Mouse (Mus musculus): ENCODE data around the gene Scmh1. TPM values are rescaled to one million over a fixed set of nuclear protein-coding genes. Genes with fewer than 3 reads are reported as not detected.
"Not testable (repeated sequence)": the region's sequence is repeated elsewhere in the genome, so short reads cannot be mapped to it uniquely, and the experiment has no call there.

Scmh1 gene
- polyA plus RNA-seq, 1 experiment from 2014 or later = 51.8 TPM

DNA sequence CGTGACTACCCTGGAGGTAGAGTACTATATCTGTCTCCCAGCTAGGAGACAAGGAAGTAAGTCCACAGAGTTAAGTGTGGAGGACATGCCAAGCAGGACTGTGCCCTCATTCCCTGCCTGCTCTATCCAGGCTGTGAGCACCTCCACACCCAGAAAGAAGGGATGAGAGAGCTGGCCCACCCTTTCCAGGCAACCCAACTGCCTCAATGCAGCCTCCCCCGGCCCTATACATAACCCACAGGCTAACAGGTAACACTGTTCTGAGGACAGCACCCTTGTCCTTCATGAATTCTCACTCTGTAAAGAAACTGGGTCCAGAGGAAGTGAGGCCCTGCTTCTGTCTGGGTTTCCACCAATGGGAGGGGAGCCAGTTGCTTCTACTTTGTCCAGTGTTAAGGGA is 19.6 kb upstream of the Scmh1 start:
- Histone ChIP-seq H3K4me3 (replicated peaks) (no peak overlapping the region), H3K4me1 (peaks cover 8% of the 10 kb centered on the region), H3K4me2 (replicated peaks) (no peak overlapping the region), H3K9ac (no peak overlapping the region), H3K36me3 (no peaks in the 10 kb centered on the region), H3K27ac (replicated peaks) (no peak overlapping the region), H3K27me3 (no peaks in the 10 kb centered on the region), H3K9me3 (replicated peaks) (no peaks in the 10 kb centered on the region)
- ATAC-seq (ENCODE audit: insufficient number of reproducible peaks, low FRiP score, low TSS enrichment, low read depth) = no peak
- WGBS = 74% methylated on average over 2 of the region's 2 CpGs

DNA sequence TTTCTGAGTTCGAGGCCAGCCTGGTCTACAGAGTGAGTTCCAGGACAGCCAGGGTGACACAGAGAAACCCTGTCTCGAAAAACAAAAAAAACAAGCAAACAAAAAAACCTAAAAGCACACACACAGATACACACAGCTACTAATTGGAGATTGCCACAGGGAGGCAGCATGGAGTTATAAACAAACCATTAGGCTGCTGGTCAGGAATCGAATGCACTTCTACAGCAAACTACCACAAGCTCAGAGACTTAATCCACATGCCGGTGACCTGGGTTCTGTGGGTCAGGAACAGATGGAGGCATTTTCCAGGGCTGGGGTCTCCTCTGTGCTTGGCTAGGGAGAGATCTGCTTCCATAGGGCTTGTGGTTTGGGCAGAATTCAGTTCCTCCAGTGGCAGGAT is 17.6 kb upstream of the Scmh1 start:
- WGBS = 25% methylated on average over 4 of the region's 4 CpGs
- Histone ChIP-seq H3K36me3 (no peaks in the 10 kb centered on the region), H3K4me3 (replicated peaks) (no peak overlapping the region), H3K27me3 (no peaks in the 10 kb centered on the region), H3K4me2 (replicated peaks) (no peak overlapping the region), H3K4me1 (no peaks in the 10 kb centered on the region), H3K27ac (replicated peaks) (no peak overlapping the region), H3K9me3 (replicated peaks) (no peaks in the 10 kb centered on the region), H3K9ac (no peak overlapping the region)
- no peak for ATAC-seq (ENCODE audit: insufficient number of reproducible peaks, low FRiP score, low TSS enrichment, low read depth)

DNA sequence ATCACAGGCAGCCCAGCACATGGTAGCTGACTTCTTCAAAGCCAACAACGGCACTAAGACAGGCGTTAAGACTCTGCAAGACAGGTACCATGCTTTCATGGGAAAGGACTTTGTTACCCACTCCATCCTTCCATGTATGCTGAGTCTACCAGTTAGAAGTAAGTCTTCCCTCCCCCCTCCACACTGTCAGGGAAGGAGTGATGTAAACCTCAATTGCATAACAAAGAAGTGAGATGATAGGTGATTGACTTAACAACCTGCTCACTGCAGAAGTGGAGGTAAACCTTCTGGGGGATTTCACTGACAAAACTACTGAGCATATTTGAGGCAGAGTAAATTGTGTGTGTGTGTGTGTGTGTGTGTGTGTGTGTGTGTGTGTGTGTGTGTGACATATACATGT is 17.1 kb upstream of the Scmh1 start:
- no peak overlapping the region for H3K9ac ChIP-seq
- 87% methylated on average over 2 of the region's 2 CpGs for WGBS
- no peaks in the 10 kb centered on the region for H3K27me3 ChIP-seq
- no peaks in the 10 kb centered on the region for H3K4me1 ChIP-seq
- no peaks in the 10 kb centered on the region for H3K36me3 ChIP-seq
- H3K27ac ChIP-seq (replicated peaks) = no peak overlapping the region
- ATAC-seq (ENCODE audit: insufficient number of reproducible peaks, low FRiP score, low TSS enrichment, low read depth) = no peak
- no peak overlapping the region for H3K4me3 ChIP-seq (replicated peaks)
- H3K9me3 ChIP-seq (replicated peaks) = no peaks in the 10 kb centered on the region
- H3K4me2 ChIP-seq (replicated peaks) = no peak overlapping the region

DNA sequence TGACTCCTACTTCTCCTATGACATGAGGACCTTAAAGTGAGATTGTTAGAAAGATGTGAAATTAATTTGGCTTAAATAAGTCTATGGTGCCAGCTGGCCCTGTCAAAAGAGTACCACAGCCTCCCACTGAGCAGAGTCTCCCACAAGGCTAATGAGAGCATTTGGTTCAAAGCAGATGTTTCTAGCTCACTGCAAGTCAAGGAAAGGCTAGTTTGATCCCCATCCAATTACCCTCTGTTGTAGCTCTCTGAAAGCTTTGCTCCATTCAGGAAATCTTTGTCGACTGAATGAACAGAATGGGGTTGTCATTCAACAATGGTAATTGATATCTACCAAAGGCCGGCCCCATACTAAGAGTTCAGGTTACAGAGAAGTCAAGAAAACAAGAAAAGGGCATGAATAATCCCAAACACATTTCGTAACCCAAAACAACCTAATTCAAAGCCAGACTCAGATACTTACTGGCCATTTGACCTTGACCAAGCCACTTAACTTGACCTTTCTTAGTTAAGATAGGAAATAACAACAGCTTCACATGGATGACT is 16.0 kb upstream of the Scmh1 start:
- Histone ChIP-seq H3K4me1 (no peaks in the 10 kb centered on the region), H3K4me2 (replicated peaks) (no peak overlapping the region), H3K27ac (replicated peaks) (no peak overlapping the region), H3K9ac (no peak overlapping the region), H3K4me3 (replicated peaks) (no peak overlapping the region), H3K27me3 (no peaks in the 10 kb centered on the region), H3K9me3 (replicated peaks) (no peaks in the 10 kb centered on the region), H3K36me3 (no peaks in the 10 kb centered on the region)
- 21% methylated on average over 3 of the region's 3 CpGs for WGBS
- no peak for ATAC-seq (ENCODE audit: insufficient number of reproducible peaks, low FRiP score, low TSS enrichment, low read depth)

DNA sequence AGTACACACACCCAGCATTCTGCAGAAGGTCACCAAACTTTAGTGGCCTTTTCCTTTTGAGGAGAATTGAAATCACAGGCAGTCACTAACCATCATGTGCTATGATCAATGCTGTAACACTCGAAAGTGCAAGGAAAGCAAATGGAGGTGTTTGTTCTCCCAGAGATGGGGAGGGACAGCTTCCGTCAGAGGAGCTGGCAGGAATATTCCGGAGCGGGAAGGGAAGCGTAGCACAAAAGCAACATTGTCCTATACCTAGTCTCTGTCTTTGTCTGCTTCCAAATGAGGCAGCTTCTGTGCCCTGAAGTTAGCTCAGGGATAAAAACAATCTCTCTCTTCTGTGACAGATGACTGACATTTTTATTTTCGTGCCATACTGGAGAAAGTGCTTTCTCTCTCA is 15.5 kb upstream of the Scmh1 start:
- Histone ChIP-seq H3K4me2 (replicated peaks) (no peak overlapping the region), H3K36me3 (no peaks in the 10 kb centered on the region), H3K9ac (no peak overlapping the region), H3K27ac (replicated peaks) (no peak overlapping the region), H3K4me1 (no peaks in the 10 kb centered on the region), H3K9me3 (replicated peaks) (no peaks in the 10 kb centered on the region), H3K27me3 (no peaks in the 10 kb centered on the region), H3K4me3 (replicated peaks) (no peak overlapping the region)
- 38% methylated on average over 6 of the region's 6 CpGs for WGBS
- no peak for ATAC-seq (ENCODE audit: insufficient number of reproducible peaks, low FRiP score, low TSS enrichment, low read depth)

DNA sequence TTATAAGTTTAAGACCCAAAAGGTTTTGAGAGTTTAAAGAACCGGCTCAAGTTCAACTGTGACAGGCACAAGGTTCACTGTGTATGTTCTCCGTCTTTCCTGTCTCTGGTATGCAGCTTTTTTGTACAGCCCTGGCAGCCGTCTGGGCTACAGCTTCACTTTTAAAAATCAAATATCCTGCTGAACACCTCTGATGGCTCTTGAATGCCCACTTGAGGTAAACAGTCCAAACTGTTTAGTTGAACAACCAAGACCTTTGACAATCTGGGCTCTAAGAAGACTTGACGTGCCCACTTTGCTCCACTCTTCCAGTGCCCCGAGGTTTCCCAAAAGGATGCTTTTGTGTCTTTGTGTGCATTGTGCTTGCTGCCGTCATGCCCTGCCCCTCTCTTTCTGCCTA is 13.5 kb upstream of the Scmh1 start:
- no peaks in the 10 kb centered on the region for H3K4me1 ChIP-seq
- no peak overlapping the region for H3K9ac ChIP-seq
- H3K9me3 ChIP-seq (replicated peaks) = no peaks in the 10 kb centered on the region
- H3K27me3 ChIP-seq = no peaks in the 10 kb centered on the region
- WGBS = 75% methylated on average over 6 of the region's 6 CpGs
- no peak for ATAC-seq (ENCODE audit: insufficient number of reproducible peaks, low FRiP score, low TSS enrichment, low read depth)
- H3K27ac ChIP-seq (replicated peaks) = no peak overlapping the region
- H3K4me3 ChIP-seq (replicated peaks) = no peak overlapping the region
- H3K4me2 ChIP-seq (replicated peaks) = no peak overlapping the region
- no peaks in the 10 kb centered on the region for H3K36me3 ChIP-seq

DNA sequence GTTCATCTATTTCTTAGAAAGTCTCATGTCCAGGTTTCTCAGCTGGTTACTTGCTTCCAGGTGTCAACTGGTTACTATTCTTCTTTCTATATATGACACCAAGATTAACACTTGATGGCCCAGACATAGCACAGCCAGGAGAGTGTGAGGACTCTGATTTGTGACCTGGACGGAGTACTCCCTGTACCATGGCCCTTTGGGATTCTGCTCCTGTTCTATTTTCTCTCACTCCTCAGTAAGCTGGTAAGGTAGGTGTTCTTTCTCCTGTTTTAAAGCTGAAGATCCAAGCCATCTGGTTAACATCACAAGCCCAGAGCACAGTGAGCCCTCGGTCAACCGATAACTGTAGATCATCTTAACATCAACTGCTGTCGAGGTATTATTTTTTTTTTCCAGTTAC is 12.7 kb upstream of the Scmh1 start:
- no peak overlapping the region for H3K27ac ChIP-seq (replicated peaks)
- no peak overlapping the region for H3K9ac ChIP-seq
- H3K36me3 ChIP-seq = no peaks in the 10 kb centered on the region
- H3K4me2 ChIP-seq (replicated peaks) = no peak overlapping the region
- no peaks in the 10 kb centered on the region for H3K9me3 ChIP-seq (replicated peaks)
- H3K27me3 ChIP-seq = no peaks in the 10 kb centered on the region
- no peak for ATAC-seq (ENCODE audit: insufficient number of reproducible peaks, low FRiP score, low TSS enrichment, low read depth)
- H3K4me3 ChIP-seq (replicated peaks) = no peak overlapping the region
- 72% methylated on average over 4 of the region's 4 CpGs for WGBS
- H3K4me1 ChIP-seq = no peaks in the 10 kb centered on the region

DNA sequence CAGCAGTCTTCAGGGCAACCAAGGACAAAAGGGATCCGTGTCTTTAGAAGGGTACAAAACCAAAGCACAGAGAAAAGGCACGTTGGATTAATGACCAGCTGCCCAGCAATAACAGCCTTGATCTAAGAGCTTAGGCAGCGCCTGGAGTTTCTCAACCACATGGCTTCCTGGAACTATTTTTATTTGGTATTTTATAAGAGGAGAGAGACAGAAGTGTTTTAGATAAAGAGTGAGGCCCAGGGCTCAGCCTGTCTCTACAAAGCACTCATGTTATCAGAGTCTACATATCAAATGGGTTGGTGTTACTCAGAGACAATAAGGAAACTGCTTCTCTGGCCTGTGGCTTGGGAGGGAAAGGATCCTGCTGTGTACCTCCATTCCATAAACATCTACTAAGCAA is 12.3 kb upstream of the Scmh1 start:
- Histone ChIP-seq H3K9me3 (replicated peaks) (no peaks in the 10 kb centered on the region), H3K27me3 (no peaks in the 10 kb centered on the region), H3K4me3 (replicated peaks) (no peak overlapping the region), H3K27ac (replicated peaks) (no peak overlapping the region), H3K4me1 (no peaks in the 10 kb centered on the region), H3K36me3 (no peaks in the 10 kb centered on the region), H3K4me2 (replicated peaks) (no peak overlapping the region), H3K9ac (no peak overlapping the region)
- 55% methylated on average over 3 of the region's 3 CpGs for whole genome bisulfite sequencing
- no peak for ATAC-seq (ENCODE audit: insufficient number of reproducible peaks, low FRiP score, low TSS enrichment, low read depth)

DNA sequence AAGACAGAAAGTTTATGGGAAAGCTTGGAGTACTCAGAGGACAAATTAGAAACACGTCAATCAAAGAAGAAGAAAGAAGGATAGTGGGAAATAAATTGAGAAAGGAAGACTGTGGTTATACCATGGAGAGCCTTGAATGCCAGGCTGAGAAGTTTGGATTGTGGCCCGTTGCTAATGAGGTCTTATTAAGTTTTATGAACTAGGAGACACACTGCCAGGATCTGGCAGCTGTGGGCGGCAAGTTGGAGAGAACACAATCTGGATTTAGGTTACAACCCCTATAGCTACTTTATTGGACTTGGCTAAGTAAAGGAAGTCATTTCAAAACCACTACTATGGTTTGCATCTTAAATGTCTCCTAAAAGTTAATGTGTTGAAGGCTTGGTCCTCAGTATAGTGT is 4.8 kb upstream of the Scmh1 start:
- 74% methylated on average over 3 of the region's 3 CpGs for WGBS
- no peak overlapping the region for H3K9ac ChIP-seq

DNA sequence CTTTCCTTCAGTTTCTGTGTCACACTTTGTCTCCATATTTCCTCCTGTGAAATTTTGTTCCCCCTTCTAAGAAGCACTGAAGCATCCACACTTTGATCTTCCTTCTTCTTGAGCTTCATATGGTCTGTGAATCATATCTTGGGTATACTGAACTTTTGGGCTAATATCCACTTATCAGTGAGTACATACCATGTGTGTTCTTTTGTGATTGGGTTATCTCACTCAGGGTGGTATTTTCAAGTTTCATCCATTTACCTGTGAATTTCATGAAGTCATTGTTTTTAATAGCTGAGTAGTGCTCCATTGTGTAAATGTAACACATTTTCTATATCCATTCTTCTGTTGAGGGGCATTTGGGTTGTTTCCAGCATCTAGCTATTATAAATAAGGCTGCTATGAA is 3.0 kb upstream of the Scmh1 start:
- peaks cover 15% of the 10 kb centered on the region for H3K4me1 ChIP-seq
- not testable (repeated sequence) for H3K9me3 ChIP-seq (replicated peaks); H3K4me3 ChIP-seq (replicated peaks); H3K27ac ChIP-seq (replicated peaks); H3K36me3 ChIP-seq; H3K9ac ChIP-seq; H3K4me2 ChIP-seq (replicated peaks); ATAC-seq (ENCODE audit: insufficient number of reproducible peaks, low FRiP score, low TSS enrichment, low read depth); H3K27me3 ChIP-seq

More for the DNA sequence above, 4.8 kb upstream of the Scmh1 start:
- ATAC-seq (ENCODE audit: insufficient number of reproducible peaks, low FRiP score, low TSS enrichment, low read depth) = no peak
- no peak overlapping the region for H3K4me3 ChIP-seq (replicated peaks)
- H3K9me3 ChIP-seq (replicated peaks) = no peaks in the 10 kb centered on the region
- no peaks in the 10 kb centered on the region for H3K27me3 ChIP-seq
- H3K36me3 ChIP-seq = no peaks in the 10 kb centered on the region
- H3K27ac ChIP-seq (replicated peaks) = no peak overlapping the region
- peaks cover 4% of the 10 kb centered on the region for H3K4me1 ChIP-seq
- no peak overlapping the region for H3K4me2 ChIP-seq (replicated peaks)

DNA sequence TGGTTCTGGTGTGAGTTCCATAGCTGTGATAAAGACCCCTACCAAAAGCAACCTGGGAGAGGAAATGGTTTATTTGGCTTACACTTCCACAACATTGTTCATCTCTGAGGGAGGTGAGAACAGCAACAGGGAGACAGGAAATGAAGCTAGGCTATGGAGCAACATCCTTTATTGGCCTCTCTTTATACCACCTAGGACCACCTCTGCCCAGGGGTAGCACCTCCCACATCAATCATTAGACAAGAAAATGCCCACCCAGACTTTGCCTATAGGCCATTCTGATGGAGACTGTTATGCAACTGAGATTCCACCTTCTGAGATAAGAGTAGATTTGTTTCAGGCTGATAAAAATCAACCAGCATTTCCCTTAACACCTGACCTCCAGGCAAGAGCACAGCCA is 834 bp upstream of the Scmh1 start:
- H3K27me3 ChIP-seq = no peaks in the 10 kb centered on the region
- no peak overlapping the region for H3K9ac ChIP-seq
- no peaks in the 10 kb centered on the region for H3K9me3 ChIP-seq (replicated peaks)
- no peak overlapping the region for H3K4me2 ChIP-seq (replicated peaks)
- H3K4me3 ChIP-seq (replicated peaks) = peak overlapping the region; percentile 98; the same call in 1 of the 2 replicates
- no peaks in the 10 kb centered on the region for H3K36me3 ChIP-seq
- H3K4me1 ChIP-seq = peaks cover 20% of the 10 kb centered on the region
- no peak overlapping the region for H3K27ac ChIP-seq (replicated peaks)
- no peak for ATAC-seq (ENCODE audit: insufficient number of reproducible peaks, low FRiP score, low TSS enrichment, low read depth)

DNA sequence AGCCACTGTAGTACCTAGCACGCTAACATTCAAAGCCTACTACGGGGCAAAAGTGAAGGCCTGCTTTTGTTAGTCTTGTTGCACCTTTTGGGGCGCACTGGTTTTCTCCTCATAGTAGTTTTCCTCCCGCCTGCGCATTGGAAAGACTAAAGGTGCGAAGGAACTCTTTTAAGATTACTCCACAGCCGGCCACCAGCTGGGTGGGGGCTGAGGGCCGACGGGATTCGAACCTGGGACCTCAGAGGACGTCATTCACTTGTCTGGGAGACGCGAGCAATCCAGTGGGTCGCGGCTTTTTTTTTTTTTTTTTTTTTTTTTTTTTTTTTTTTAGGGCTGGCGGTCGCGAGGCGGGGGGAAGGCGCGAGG is 320 bp upstream of the Scmh1 start:
- H3K9me3 ChIP-seq (replicated peaks) = no peaks in the 10 kb centered on the region
- H3K36me3 ChIP-seq = no peaks in the 10 kb centered on the region
- H3K27me3 ChIP-seq = no peaks in the 10 kb centered on the region
- H3K27ac ChIP-seq (replicated peaks) = no peak overlapping the region
- ATAC-seq (ENCODE audit: insufficient number of reproducible peaks, low FRiP score, low TSS enrichment, low read depth) = no peak
- 0 out of 2 replicates have a peak overlapping the region, but pooled peaks have one; percentile 19 for H3K9ac ChIP-seq
- H3K4me2 ChIP-seq (replicated peaks) = peak overlapping the region; percentile 56
- H3K4me3 ChIP-seq (replicated peaks) = peak overlapping the region; percentile 98
- peaks cover 20% of the 10 kb centered on the region for H3K4me1 ChIP-seq
- 14% methylated on average over 15 of the region's 21 CpGs for WGBS
